Mouse (Mus musculus): ENCODE measurements around the gene Cfap298. TPM values are rescaled to one million over a fixed set of nuclear protein-coding genes. Genes with fewer than 3 reads are reported as not detected.

The Cfap298 gene
- polyA plus RNA-seq, 1 experiment from 2014 or later: 27.5 TPM

DNA sequence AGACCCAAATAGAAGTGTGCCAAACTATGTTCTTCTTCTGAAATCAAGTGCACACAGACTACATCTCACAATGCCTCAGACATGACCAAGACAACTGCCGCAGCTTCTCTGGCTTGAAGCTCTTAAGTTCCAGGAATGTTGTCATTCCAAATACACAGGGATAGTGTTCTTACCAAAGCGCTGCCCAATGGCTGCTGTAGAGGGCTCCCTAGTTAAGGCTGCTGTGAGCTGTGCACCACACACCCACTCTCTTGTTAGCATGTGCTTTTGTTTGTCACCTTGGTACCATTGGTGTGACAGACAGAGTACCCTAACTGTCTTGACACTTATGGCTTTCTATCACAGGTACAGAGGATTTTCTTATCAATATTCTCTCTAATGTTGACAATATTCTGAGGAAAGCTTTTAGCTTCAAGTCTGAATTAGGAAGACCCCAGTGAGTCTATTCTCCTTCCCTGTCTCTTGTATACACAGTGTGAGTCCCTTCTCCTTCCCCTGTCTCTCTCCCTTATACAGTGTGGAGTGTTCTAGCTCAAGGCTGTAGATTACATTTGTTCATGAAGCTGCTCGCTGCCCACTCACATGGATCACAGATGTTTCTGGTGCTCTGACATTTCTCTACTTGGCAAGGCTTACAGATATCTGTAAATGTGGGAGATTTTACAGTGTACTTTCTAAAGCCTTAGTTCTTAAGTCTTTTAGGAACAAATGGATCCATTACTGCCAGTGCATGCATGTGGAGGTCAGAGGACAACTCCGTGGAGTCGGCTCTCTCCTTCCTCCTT lies 23.6 kb upstream of the Cfap298 start:
- 0 out of 2 replicates have a peak, but pooled peaks cover 5% of the 10 kb centered on the region for H3K36me3 ChIP-seq (ENCODE audit: control insufficient read depth, insufficient read depth, low read length)

DNA sequence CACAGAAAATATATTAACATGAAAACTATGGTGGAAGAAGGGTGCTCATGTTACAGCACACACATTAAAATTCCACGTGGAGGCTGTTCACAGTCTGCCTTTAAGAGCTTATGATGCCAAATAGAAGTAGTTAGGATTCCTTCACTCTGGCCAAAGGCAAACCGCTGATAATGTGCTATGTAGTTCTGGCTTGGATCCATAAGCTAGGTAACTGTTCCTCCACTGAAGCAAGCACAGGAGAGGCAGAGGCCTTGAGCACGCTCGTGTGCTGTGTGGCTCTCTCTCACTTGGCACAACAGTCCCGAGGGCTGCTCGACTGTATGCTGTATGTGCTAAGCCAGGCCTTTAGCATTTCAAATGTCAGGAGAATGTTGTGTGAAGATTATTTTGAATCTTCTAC lies 20.6 kb upstream of the Cfap298 start:
- no peak overlapping the region for H3K9ac ChIP-seq (ENCODE audit: low read length)
- no peak for DNase-seq (ENCODE audit: low spot score)
- H3K27ac ChIP-seq (replicated peaks): no peak overlapping the region
- TF ChIP-seq CTCF (IDR thresholded peaks at IDR 0.05; ENCODE audit: low read depth) (no peak), EP300 (optimal IDR thresholded peaks at IDR 0.05) (no peak)
- no peaks in the 10 kb centered on the region for H3K9me3 ChIP-seq (ENCODE audit: control insufficient read depth, low read length)
- WGBS: 78% methylated on average over 6 of the region's 6 CpGs
- H3K36me3 ChIP-seq (ENCODE audit: control insufficient read depth, insufficient read depth, low read length): 0 out of 2 replicates have a peak, but pooled peaks cover 6% of the 10 kb centered on the region
- H3K4me1 ChIP-seq (replicated peaks; ENCODE audit: control insufficient read depth, insufficient read depth): no peaks in the 10 kb centered on the region
- no peak overlapping the region for H3K4me3 ChIP-seq (ENCODE audit: low read depth, low read length)
- ATAC-seq (ENCODE audit: low FRiP score, low TSS enrichment): no peak
- no peak overlapping the region for H3K4me2 ChIP-seq (replicated peaks; ENCODE audit: low read depth)
- no peaks in the 10 kb centered on the region for H3K27me3 ChIP-seq (ENCODE audit: control insufficient read depth, insufficient read depth, low read length)

More for the DNA sequence above, 23.6 kb upstream of the Cfap298 start:
- ATAC-seq (ENCODE audit: low FRiP score, low TSS enrichment) (no peak), DNase-seq (ENCODE audit: low spot score) (no peak)
- Histone ChIP-seq H3K27ac (replicated peaks) (no peak overlapping the region), H3K4me1 (replicated peaks; ENCODE audit: control insufficient read depth, insufficient read depth) (no peaks in the 10 kb centered on the region), H3K9ac (ENCODE audit: low read length) (no peak overlapping the region), H3K9me3 (ENCODE audit: control insufficient read depth, low read length) (no peaks in the 10 kb centered on the region), H3K4me3 (ENCODE audit: low read depth, low read length) (no peak overlapping the region), H3K4me2 (replicated peaks; ENCODE audit: low read depth) (no peak overlapping the region), H3K27me3 (ENCODE audit: control insufficient read depth, insufficient read depth, low read length) (no peaks in the 10 kb centered on the region)
- 69% methylated on average over 5 of the region's 5 CpGs for WGBS
- TF ChIP-seq CTCF (IDR thresholded peaks at IDR 0.05; ENCODE audit: low read depth): no peak; the same call in 1 of the 2 replicates
- no peak for TF ChIP-seq EP300 (optimal IDR thresholded peaks at IDR 0.05)

DNA sequence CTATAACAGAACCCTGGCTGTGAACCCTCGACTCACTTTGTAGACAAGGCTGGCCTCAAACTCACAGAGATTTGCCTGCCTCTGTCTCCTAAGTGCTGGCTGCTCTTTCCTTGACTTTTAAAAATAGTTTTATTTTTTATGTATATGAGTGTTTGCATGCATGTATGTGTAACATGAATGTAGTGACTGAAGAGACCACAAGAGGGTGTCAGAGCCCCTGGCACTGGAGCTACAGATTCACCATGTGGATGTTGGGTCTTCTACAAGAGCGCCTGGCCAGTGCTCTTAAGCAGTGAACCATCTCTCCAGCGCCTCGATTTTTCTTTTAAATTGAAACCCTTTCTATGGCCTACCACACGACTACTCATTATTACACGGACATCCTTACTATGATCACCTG lies 18.9 kb upstream of the Cfap298 start:
- Histone ChIP-seq H3K36me3 (ENCODE audit: control insufficient read depth, insufficient read depth, low read length) (0 out of 2 replicates have a peak, but pooled peaks cover 7% of the 10 kb centered on the region), H3K27me3 (ENCODE audit: control insufficient read depth, insufficient read depth, low read length) (no peaks in the 10 kb centered on the region), H3K9ac (ENCODE audit: low read length) (no peak overlapping the region), H3K4me2 (replicated peaks; ENCODE audit: low read depth) (no peak overlapping the region), H3K4me3 (ENCODE audit: low read depth, low read length) (no peak overlapping the region), H3K27ac (replicated peaks) (no peak overlapping the region), H3K4me1 (replicated peaks; ENCODE audit: control insufficient read depth, insufficient read depth) (no peaks in the 10 kb centered on the region), H3K9me3 (ENCODE audit: control insufficient read depth, low read length) (no peaks in the 10 kb centered on the region)
- TF ChIP-seq CTCF (IDR thresholded peaks at IDR 0.05; ENCODE audit: low read depth) (peak; percentile 56), EP300 (optimal IDR thresholded peaks at IDR 0.05) (no peak)
- 97% methylated on average over 6 of the region's 6 CpGs for WGBS
- no peak for ATAC-seq (ENCODE audit: low FRiP score, low TSS enrichment)
- no peak for DNase-seq (ENCODE audit: low spot score)

DNA sequence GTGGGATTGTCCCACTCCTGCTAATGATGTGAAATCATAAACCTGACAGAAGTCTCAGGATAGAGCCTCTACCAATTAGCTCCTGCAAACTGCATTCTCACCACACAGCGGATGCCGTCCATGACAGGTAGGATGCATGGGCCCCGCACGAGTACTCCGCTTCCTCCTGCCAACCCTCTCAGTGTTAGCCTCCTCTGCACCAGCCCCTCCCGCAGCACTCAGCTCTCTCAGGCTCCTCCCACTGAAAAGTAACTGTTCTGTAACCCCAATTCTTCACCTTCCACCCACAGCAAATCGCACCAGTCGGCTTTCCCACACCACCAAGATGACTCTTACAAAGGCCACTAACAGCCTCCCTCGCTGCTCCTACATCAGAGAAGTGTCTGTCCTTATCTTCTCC lies 18.2 kb upstream of the Cfap298 start:
- Histone ChIP-seq H3K4me3 (ENCODE audit: low read depth, low read length) (no peak overlapping the region), H3K9ac (ENCODE audit: low read length) (no peak overlapping the region), H3K36me3 (ENCODE audit: control insufficient read depth, insufficient read depth, low read length) (0 out of 2 replicates have a peak, but pooled peaks cover 7% of the 10 kb centered on the region), H3K27me3 (ENCODE audit: control insufficient read depth, insufficient read depth, low read length) (no peaks in the 10 kb centered on the region), H3K4me1 (replicated peaks; ENCODE audit: control insufficient read depth, insufficient read depth) (no peaks in the 10 kb centered on the region), H3K27ac (replicated peaks) (no peak overlapping the region), H3K4me2 (replicated peaks; ENCODE audit: low read depth) (no peak overlapping the region), H3K9me3 (ENCODE audit: control insufficient read depth, low read length) (no peaks in the 10 kb centered on the region)
- 86% methylated on average over 9 of the region's 9 CpGs for WGBS
- no peak for ATAC-seq (ENCODE audit: low FRiP score, low TSS enrichment)
- no peak for DNase-seq (ENCODE audit: low spot score)
- TF ChIP-seq CTCF (IDR thresholded peaks at IDR 0.05; ENCODE audit: low read depth): no peak

DNA sequence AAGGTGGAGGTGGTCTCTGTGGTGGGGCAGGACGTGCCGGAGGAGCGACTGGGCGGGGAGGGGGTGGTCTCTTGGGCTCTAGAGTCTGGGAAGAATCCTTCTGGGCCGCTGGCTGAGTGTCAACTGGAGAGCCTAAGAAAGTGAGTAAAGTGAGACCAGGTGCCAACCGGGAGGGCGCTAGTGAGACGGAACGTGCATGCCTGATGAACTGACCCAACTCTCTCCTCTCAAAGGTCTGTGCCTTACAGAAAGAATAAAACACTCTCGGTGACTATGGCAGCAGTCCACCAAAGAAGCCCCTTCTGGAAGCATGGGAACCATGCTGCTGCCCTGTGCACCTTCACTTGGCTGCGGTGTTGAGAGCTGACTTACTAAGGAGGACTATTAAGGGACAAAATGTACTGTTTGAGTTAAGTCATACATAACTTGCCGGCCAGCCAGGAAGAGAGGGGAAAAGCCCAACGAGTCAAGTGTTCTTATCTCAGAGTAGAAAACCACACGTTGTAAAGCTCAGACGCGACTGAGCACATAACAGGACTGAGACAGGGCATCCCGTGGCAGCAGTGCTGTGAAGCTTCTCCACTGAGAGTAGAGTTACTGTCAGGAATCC lies 15.5 kb upstream of the Cfap298 start:
- Histone ChIP-seq H3K27me3 (ENCODE audit: control insufficient read depth, insufficient read depth, low read length) (no peaks in the 10 kb centered on the region), H3K9me3 (ENCODE audit: control insufficient read depth, low read length) (no peaks in the 10 kb centered on the region), H3K36me3 (ENCODE audit: control insufficient read depth, insufficient read depth, low read length) (peaks cover 8% of the 10 kb centered on the region; the same call in 1 of the 2 replicates), H3K4me3 (ENCODE audit: low read depth, low read length) (no peak overlapping the region), H3K4me1 (replicated peaks; ENCODE audit: control insufficient read depth, insufficient read depth) (no peaks in the 10 kb centered on the region), H3K4me2 (replicated peaks; ENCODE audit: low read depth) (no peak overlapping the region), H3K27ac (replicated peaks) (no peak overlapping the region), H3K9ac (ENCODE audit: low read length) (no peak overlapping the region)
- DNase-seq (ENCODE audit: low spot score) (peak; percentile 31), ATAC-seq (ENCODE audit: low FRiP score, low TSS enrichment) (no peak)
- TF ChIP-seq EP300 (optimal IDR thresholded peaks at IDR 0.05) (no peak), CTCF (IDR thresholded peaks at IDR 0.05; ENCODE audit: low read depth) (0 out of 2 replicates have a peak, but pooled peaks have one; percentile 19)
- 52% methylated on average over 17 of the region's 17 CpGs for WGBS

DNA sequence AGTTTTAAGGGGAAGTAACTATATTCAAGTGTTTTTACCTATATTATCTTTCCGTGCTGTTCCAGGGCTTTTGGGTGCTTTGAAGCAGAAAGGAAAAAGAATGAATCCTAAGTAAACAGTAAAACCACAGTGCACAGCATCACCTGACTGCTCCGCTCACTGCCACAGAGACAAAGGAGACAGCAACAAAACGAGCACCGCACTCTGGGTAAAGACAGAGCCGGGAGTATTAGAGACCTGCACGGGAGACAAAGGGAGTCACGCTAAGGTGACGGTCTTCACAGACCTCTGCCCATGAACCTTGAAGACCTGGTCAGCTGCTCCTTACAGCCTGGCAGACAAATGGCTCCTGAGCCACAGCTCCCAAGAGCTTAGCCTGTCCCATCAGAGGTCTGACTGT lies 12.1 kb upstream of the Cfap298 start:
- no peak overlapping the region for H3K4me2 ChIP-seq (replicated peaks; ENCODE audit: low read depth)
- H3K9me3 ChIP-seq (ENCODE audit: control insufficient read depth, low read length): no peaks in the 10 kb centered on the region
- peaks cover 14% of the 10 kb centered on the region for H3K36me3 ChIP-seq (ENCODE audit: control insufficient read depth, insufficient read depth, low read length)
- 68% methylated on average over 8 of the region's 8 CpGs for WGBS
- H3K27ac ChIP-seq (replicated peaks): no peak overlapping the region
- no peak overlapping the region for H3K4me3 ChIP-seq (ENCODE audit: low read depth, low read length)
- DNase-seq (ENCODE audit: low spot score) (no peak), ATAC-seq (ENCODE audit: low FRiP score, low TSS enrichment) (no peak)
- H3K4me1 ChIP-seq (replicated peaks; ENCODE audit: control insufficient read depth, insufficient read depth): no peaks in the 10 kb centered on the region
- H3K9ac ChIP-seq (ENCODE audit: low read length): no peak overlapping the region
- TF ChIP-seq CTCF (IDR thresholded peaks at IDR 0.05; ENCODE audit: low read depth): no peak
- no peak for TF ChIP-seq EP300 (optimal IDR thresholded peaks at IDR 0.05)
- no peaks in the 10 kb centered on the region for H3K27me3 ChIP-seq (ENCODE audit: control insufficient read depth, insufficient read depth, low read length)

All from stomach, postnatal 0 days (tissue).